Mouse (Mus musculus) spleen, adult 2 months (tissue): ENCODE measurements around the gene Taf6.

Experiments
- CTCF ChIP-seq: fragments of 200-500 bp; IDR thresholded peaks from 2 replicates; pipeline ENCODE4 v1.5.1; 2011; ENCODE audit warnings: mild to moderate bottlenecking, inconsistent platforms; ENCODE audit not compliant: insufficient read depth, insufficient read length, insufficient replicate concordance; ENCODE audit errors: extremely low read depth
- POLR2A ChIP-seq: fragments of 200-500 bp; IDR thresholded peaks from 2 replicates; pipeline ENCODE4 v1.6.1; 2011; ENCODE audit warnings: low read depth, low read length, inconsistent platforms

- no peak for TF ChIP-seq CTCF
- no peak for TF ChIP-seq POLR2A
Measured at GRCm38 (mm10) chr5:138199576-138199975, 12.3 kb upstream of the Taf6 start.
